In genomic region chr10:33082151-33082844, GRCm38 (mm10) we compare ENCODE assay signal across 33 mouse cellular contexts. TPM values are rescaled to one million over a fixed set of nuclear protein-coding genes. Genes with fewer than 3 reads are reported as not detected.
DNase-seq lines count a peak whose midpoint lies in the region; ATAC-seq and TF ChIP-seq lines count a peak whose summit lies in the region.
"Had no signal": no experiment of that assay in that cellular context is flagged by ENCODE, and none has a peak within 500 bp of the region (broad histone marks: within the 10 kb centered on the region; RNA-seq: fewer than 3 reads in every experiment).

No protein-coding gene starts in this region.

- H3K27me3 ChIP-seq in heart, embryonic 13.5 days (replicated peaks): no peaks in the 10 kb centered on the region
- no peaks in the 10 kb centered on the region for H3K27me3 ChIP-seq in forebrain, embryonic 15.5 days
- H3K27me3 ChIP-seq: embryonic facial prominence, embryonic 12.5 days; limb, embryonic 15.5 days; liver, embryonic 13.5 days; midbrain, embryonic 13.5 days; neural tube, embryonic 13.5 days; Patski had no signal

- intact Hi-C loops in gastrocnemius, adult 2 months (cut with DNase I): no loop called here

- TF ChIP-seq POLR2A in brain, embryonic 14.5 days (IDR thresholded peaks at IDR 0.05; ENCODE audit: borderline replicate concordance, extremely low read depth, insufficient read depth, insufficient read length, poor library complexity, severe bottlenecking): no peak

- peak overlapping the region; percentile 51 for H3K4me2 ChIP-seq in heart, embryonic 13.5 days
- H3K4me2 ChIP-seq in forebrain, embryonic 15.5 days (replicated peaks): no peak overlapping the region
- H3K4me2 ChIP-seq: embryonic facial prominence, embryonic 12.5 days; hindbrain, embryonic 14.5 days; limb, embryonic 15.5 days; liver, embryonic 13.5 days; midbrain, embryonic 13.5 days; neural tube, embryonic 13.5 days had no signal

- no peak for ATAC-seq in heart, embryonic 13.5 days (ENCODE audit: extremely low read depth, insufficient number of reproducible peaks, low FRiP score, low TSS enrichment)
- peak; percentile 76 for ATAC-seq in forebrain, embryonic 15.5 days (replicated peaks)
- ATAC-seq: inflammation-experienced regulatory T-cells, adult 6 months; lung, postnatal 0 days; midbrain, embryonic 13.5 days; Patski had no signal

- 59% methylated on average over 2 of the region's 2 CpGs for WGBS in heart, embryonic 13.5 days
- 32% methylated on average over 2 of the region's 2 CpGs for WGBS in forebrain, embryonic 15.5 days

- H3K36me3 ChIP-seq in heart, embryonic 13.5 days: no peaks in the 10 kb centered on the region
- H3K36me3 ChIP-seq in forebrain, embryonic 15.5 days: no peaks in the 10 kb centered on the region
- H3K36me3 ChIP-seq: embryonic facial prominence, embryonic 12.5 days; limb, embryonic 10.5 days; limb, embryonic 15.5 days; liver, embryonic 13.5 days; midbrain, embryonic 13.5 days; neural tube, embryonic 13.5 days had no signal

- no peak overlapping the region; the same call in 1 of the 2 replicates for H3K9ac ChIP-seq in heart, embryonic 13.5 days
- no peak overlapping the region for H3K9ac ChIP-seq in forebrain, embryonic 15.5 days (replicated peaks)
- H3K9ac ChIP-seq: embryonic facial prominence, embryonic 12.5 days; hindbrain, embryonic 14.5 days; limb, embryonic 15.5 days; liver, embryonic 13.5 days; midbrain, embryonic 13.5 days; neural tube, embryonic 13.5 days had no signal

- peak overlapping the region; percentile 78 for H3K4me3 ChIP-seq in gastrocnemius, adult 2 months
- H3K4me3 ChIP-seq in heart, embryonic 13.5 days: no peak overlapping the region
- no peak overlapping the region for H3K4me3 ChIP-seq in forebrain, embryonic 15.5 days
- H3K4me3 ChIP-seq: embryonic facial prominence, embryonic 12.5 days; limb, embryonic 10.5 days; limb, embryonic 15.5 days; liver, embryonic 13.5 days; midbrain, embryonic 13.5 days; neural tube, embryonic 13.5 days had no signal

- no peak for TF ChIP-seq CTCF in gastrocnemius, adult 2 months (IDR thresholded peaks at IDR 0.05)
- no peak for TF ChIP-seq CTCF in brain, embryonic 14.5 days (IDR thresholded peaks at IDR 0.05; ENCODE audit: borderline replicate concordance, extremely low read depth, insufficient read depth, insufficient read length)

- H3K27ac ChIP-seq in gastrocnemius, adult 2 months: peak overlapping the region; percentile 95
- H3K27ac ChIP-seq in heart, embryonic 13.5 days (replicated peaks): peak overlapping the region; percentile 73
- H3K27ac ChIP-seq in forebrain, embryonic 15.5 days (replicated peaks): peak overlapping the region; percentile 36; the same call in 1 of the 2 replicates
- H3K27ac ChIP-seq: embryonic facial prominence, embryonic 12.5 days; hindbrain, embryonic 14.5 days; limb, embryonic 10.5 days; limb, embryonic 15.5 days; liver, embryonic 13.5 days; macrophage; midbrain, embryonic 13.5 days; neural tube, embryonic 13.5 days had no signal

- no peaks in the 10 kb centered on the region for H3K9me3 ChIP-seq in heart, embryonic 13.5 days
- no peaks in the 10 kb centered on the region for H3K9me3 ChIP-seq in forebrain, embryonic 15.5 days
- H3K9me3 ChIP-seq: embryonic facial prominence, embryonic 12.5 days; limb, embryonic 10.5 days; limb, embryonic 15.5 days; liver, embryonic 13.5 days; midbrain, embryonic 13.5 days; neural tube, embryonic 13.5 days had no signal

- H3K4me1 ChIP-seq in heart, embryonic 13.5 days: peaks cover 14% of the 10 kb centered on the region
- H3K4me1 ChIP-seq in forebrain, embryonic 15.5 days: peaks cover 10% of the 10 kb centered on the region
- H3K4me1 ChIP-seq: embryonic facial prominence, embryonic 12.5 days; limb, embryonic 10.5 days; limb, embryonic 15.5 days; liver, embryonic 13.5 days; midbrain, embryonic 13.5 days; neural tube, embryonic 13.5 days had no signal

- no peak for DNase-seq in gastrocnemius, adult 2 months
- DNase-seq in gastrocnemius, postnatal 4 days (ENCODE audit: low spot score in 2 of 2): no peak
- DNase-seq in heart, adult 18-20 months: no peak
- peak; percentile 70 for DNase-seq in brain, embryonic 14.5 days (ENCODE audit: low read depth)
- DNase-seq in frontal cortex, postnatal 10 days (ENCODE audit: low spot score in 2 of 2): no peak
- DNase-seq: adrenal gland, postnatal 10 days; cerebellum, adult 11-12 months; cerebellum, adult 9-11 months; embryo, embryonic 11 days; gastrocnemius, postnatal 14 days; kidney, adult 11 months; kidney, postnatal 14 days; layer of hippocampus, adult 9-11 months; liver, embryonic 13.5 days; lung, adult 18-20 months; thymus, adult 2 months; thymus, postnatal 36 days had no signal

RNA-seq across cellular contexts. Expression of gene Trdn, which starts 1.9 kb away (rescaled TPM):
- total RNA-seq in gastrocnemius, adult 2 months (2021): 1,000 to 10,000 TPM; 1,230 to 1,409 TPM
- total RNA-seq in gastrocnemius, postnatal 4 days (2021): 100 to 1,000 TPM; 630 to 697 TPM
- 193 and 215 TPM in 2 replicates for polyA plus RNA-seq in heart, embryonic 13.5 days (2015; fragmentation: Nextera tagmentation; extraction: Ambion mirVana)
- total RNA-seq in heart, adult 18-20 months (2021): 100 to 1,000 TPM; 298 to 299 TPM
- polyA plus RNA-seq in brain, embryonic 14.5 days (2012; rRNA removed): 0.08 TPM in 1 of 2 replicates, not detected in the other
- 0.05 and 0.17 TPM in 2 replicates for polyA plus RNA-seq in forebrain, embryonic 15.5 days (2015; fragmentation: Nextera tagmentation; extraction: Ambion mirVana)
- total RNA-seq: hematopoietic stem cell, adult 5-6 weeks; megakaryocyte-erythroid progenitor cell, adult 5-6 weeks; MEL had no signal
- polyA plus RNA-seq: inflammation-experienced regulatory T-cells, adult 6 months; kidney, embryonic 14.5 days; macrophage; midbrain, embryonic 13.5 days; Patski had no signal

Comparison
In these comparisons a context has a peak if more than half of its experiments do, and no peak if none do; other contexts are left out.
1. H3K27ac ChIP-seq: peak in every context shown above with its lines; median percentile 95 in gastrocnemius, adult 2 months; 73 in heart, embryonic 13.5 days; 36 in forebrain, embryonic 15.5 days.